In genomic region chr4:153484392-153484791, GRCm38 (mm10) we compare ENCODE assay signal across 8 mouse cellular contexts. TPM values are rescaled to one million over a fixed set of nuclear protein-coding genes. Genes with fewer than 3 reads are reported as not detected.
DNase-seq lines count a peak whose midpoint lies in the region; ATAC-seq lines count a peak whose summit lies in the region.

No protein-coding gene starts in this region.

- H3K4me2 ChIP-seq in intestine, embryonic 14.5 days (ENCODE audit: low read length): no peak overlapping the region

- peaks cover 61% of the 10 kb centered on the region for H3K27me3 ChIP-seq in intestine, embryonic 14.5 days (replicated peaks; ENCODE audit: control insufficient read depth, insufficient read depth, low read length)

- intact Hi-C loops in left cerebral cortex, postnatal 10 days (cut with DNase I): loop anchor here (5.0 kb wide), 4 partner anchors 307 to 952 kb away; no protein-coding TSS in a partner anchor

- no peak overlapping the region for H3K27ac ChIP-seq in intestine, embryonic 14.5 days (ENCODE audit: low read depth)

- H3K4me1 ChIP-seq in intestine, embryonic 14.5 days (replicated peaks; ENCODE audit: control insufficient read depth, insufficient read depth, low read length): peaks cover 10% of the 10 kb centered on the region

- no peak for ATAC-seq in intestine, embryonic 14.5 days (replicated peaks; ENCODE audit: low FRiP score, low TSS enrichment, low read depth)
- peak; percentile 52; the same call in 1 of the 2 replicates for ATAC-seq in megakaryocyte-erythroid progenitor cell, adult 5-6 weeks (replicated peaks; ENCODE audit: low FRiP score, low TSS enrichment, poor library complexity, severe bottlenecking)

- no peaks in the 10 kb centered on the region for H3K36me3 ChIP-seq in intestine, embryonic 14.5 days (ENCODE audit: control insufficient read depth, insufficient read depth, low read length)

- WGBS in intestine, embryonic 14.5 days: 2% methylated on average over 7 of the region's 7 CpGs

- no peak overlapping the region for H3K4me3 ChIP-seq in intestine, embryonic 14.5 days (ENCODE audit: low read depth, low read length)

- no peak overlapping the region for H3K9ac ChIP-seq in intestine, embryonic 14.5 days (ENCODE audit: low read length)

- H3K9me3 ChIP-seq in intestine, embryonic 14.5 days (ENCODE audit: control insufficient read depth, low read length): no peaks in the 10 kb centered on the region

- DNase-seq in adrenal gland, postnatal 10 days: peak; percentile 87
- peak; percentile 87 to 90 for DNase-seq in cerebellum, postnatal 10 days
- DNase-seq in frontal cortex, postnatal 25 days (ENCODE audit: low spot score in 2 of 2): peak; percentile 68 to 71
- peak; percentile 91 for DNase-seq in intestine, embryonic 14.5 days (ENCODE audit: low spot score)
- DNase-seq in left cerebral cortex, postnatal 10 days (ENCODE audit: extremely low spot score in 1 of 2, low spot score in 2 of 2): peak; percentile 71 to 82
- DNase-seq in right cerebral cortex, postnatal 36 days (ENCODE audit: low spot score in 2 of 2): peak; percentile 55 to 61
- DNase-seq in thymus, postnatal 10 days (ENCODE audit: low spot score in 2 of 2): no peak

RNA-seq across cellular contexts. Expression of gene Ajap1, which starts 1.8 kb away (rescaled TPM):
- total RNA-seq in adrenal gland, postnatal 10 days (2021): 1 to 10 TPM; 4.9 to 8.5 TPM
- polyA plus RNA-seq in intestine, embryonic 14.5 days (2014; fragmentation: Nextera tagmentation; extraction: Ambion mirVana): 0.63 and 1.3 TPM in 2 replicates
- total RNA-seq in left cerebral cortex, postnatal 10 days (2021): 10 to 100 TPM; 53.4 to 58.1 TPM
- total RNA-seq in megakaryocyte-erythroid progenitor cell, adult 5-6 weeks (2014; fragmentation: Nextera tagmentation): not detected in 2 replicates
- total RNA-seq in megakaryocyte-erythroid progenitor cell, adult 5-6 weeks (2017): not detected in 2 replicates

Comparison
In these comparisons a context has a peak if more than half of its experiments do, and no peak if none do; other contexts are left out.
1. DNase-seq: peak in adrenal gland, postnatal 10 days (single experiment), cerebellum, postnatal 10 days (2 of 2), frontal cortex, postnatal 25 days (2 of 2), intestine, embryonic 14.5 days (single experiment), left cerebral cortex, postnatal 10 days (2 of 2) and right cerebral cortex, postnatal 36 days (2 of 2); none in thymus, postnatal 10 days (0 of 2).
2. RNA of gene Ajap1, which starts 1.8 kb away (total RNA-seq): 53.4 to 58.1 TPM in left cerebral cortex, postnatal 10 days and 4.9 to 8.5 TPM in adrenal gland, postnatal 10 days; not detected in megakaryocyte-erythroid progenitor cell, adult 5-6 weeks; every median in the first group is over 4 times any median in the second.